Mouse (Mus musculus) cerebellum, adult 2 months (tissue): ENCODE results near the gene Ggt6.

Experiments used
- CTCF ChIP-seq: fragments of 200-500 bp; IDR thresholded peaks from 2 replicates; pipeline ENCODE4 v1.5.1; 2011; ENCODE audit warnings: low read depth, mild to moderate bottlenecking, control low read depth, low read length, moderate library complexity, borderline replicate concordance; ENCODE audit not compliant: insufficient read depth
- POLR2A ChIP-seq: fragments of 200-500 bp; IDR thresholded peaks from 2 replicates; pipeline ENCODE4 v1.6.1; 2011; ENCODE audit warnings: low read length, control low read depth, borderline replicate concordance; ENCODE audit not compliant: insufficient read depth

GRCm38 (mm10) chr11:72407081-72407480, 28.2 kb upstream of the Ggt6 start:
- TF ChIP-seq POLR2A (no peak), CTCF (no peak)
